Mouse (Mus musculus): ENCODE results near the gene Fgd3.

Gene Fgd3

DNA sequence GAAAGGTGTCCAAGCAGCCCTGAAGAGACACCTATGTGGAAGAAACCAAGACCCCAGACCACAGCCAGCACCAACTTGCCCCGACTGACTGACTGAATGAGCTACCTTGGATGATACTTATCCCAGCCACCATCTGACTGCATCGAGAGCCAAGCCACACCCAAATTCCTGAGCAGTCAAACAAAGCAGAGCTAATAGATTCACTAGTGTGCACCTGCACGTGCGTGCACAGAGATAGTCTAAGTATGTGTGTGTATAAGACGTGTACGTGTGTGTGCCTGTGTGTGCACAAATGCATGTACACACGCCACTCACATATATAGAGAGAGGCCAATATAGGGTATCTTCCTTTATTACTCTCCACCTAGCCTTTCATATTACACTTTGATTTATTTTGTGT lies 8.5 kb downstream of the Fgd3 start:
- in situ Hi-C loops (cut with MboI; ENCODE audit: low pct_unique_long_range_greater_than_20kb in 1 of 2, low sequenced_read_pairs in 2 of 2, unreplicated experiment in 1 of 2) = no loop called here

DNA sequence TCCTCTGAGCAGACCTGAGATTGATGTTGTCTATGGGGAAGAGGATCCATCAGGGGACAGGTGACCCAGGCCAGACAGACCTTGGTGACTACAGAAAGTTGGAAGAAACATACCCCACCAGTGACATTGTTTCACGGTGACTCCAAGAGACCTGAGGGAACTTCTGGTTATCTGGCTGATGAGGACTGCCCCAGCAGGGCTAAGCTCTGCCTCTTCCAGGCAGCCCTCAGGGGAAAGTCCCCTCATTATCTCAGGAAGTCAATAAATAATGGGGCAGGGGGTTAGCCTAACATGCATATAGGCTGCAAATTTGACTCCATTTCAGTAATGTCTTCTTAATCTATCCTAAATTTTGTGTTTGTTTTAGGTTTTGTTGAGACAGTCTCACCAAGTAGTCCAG lies 10.6 kb downstream of the Fgd3 start:
- in situ Hi-C loops (cut with MboI; ENCODE audit: low pct_unique_long_range_greater_than_20kb in 1 of 2, low sequenced_read_pairs in 2 of 2, unreplicated experiment in 1 of 2) = no loop called here

DNA sequence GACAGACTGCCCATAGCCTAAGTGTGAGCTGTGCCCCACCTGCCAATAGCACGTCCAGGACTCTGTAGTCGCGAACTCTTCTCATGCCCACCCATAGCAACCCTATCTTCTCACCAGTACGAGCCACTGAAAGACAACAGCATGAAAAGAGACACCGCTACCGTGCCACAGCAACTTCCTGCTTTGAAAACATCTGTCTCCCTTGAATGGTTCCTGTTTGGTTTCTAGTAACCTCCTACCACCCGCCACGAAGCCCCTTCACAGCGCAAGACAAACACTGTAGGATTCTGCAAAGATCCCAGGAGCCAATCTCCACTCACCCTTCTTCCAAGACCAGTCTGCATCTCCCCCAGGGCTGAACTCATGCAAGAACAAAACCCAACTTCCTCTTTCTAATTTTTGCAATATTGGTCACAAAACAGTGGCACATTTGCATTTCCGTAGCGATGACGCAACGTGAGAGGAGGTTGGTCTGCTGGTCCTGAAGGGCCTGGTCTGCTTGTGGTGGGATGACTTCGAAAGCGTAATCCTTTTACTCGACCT lies 11.2 kb downstream of the Fgd3 start:
- in situ Hi-C loops (cut with MboI; ENCODE audit: low pct_unique_long_range_greater_than_20kb in 1 of 2, low sequenced_read_pairs in 2 of 2, unreplicated experiment in 1 of 2) = no loop called here

DNA sequence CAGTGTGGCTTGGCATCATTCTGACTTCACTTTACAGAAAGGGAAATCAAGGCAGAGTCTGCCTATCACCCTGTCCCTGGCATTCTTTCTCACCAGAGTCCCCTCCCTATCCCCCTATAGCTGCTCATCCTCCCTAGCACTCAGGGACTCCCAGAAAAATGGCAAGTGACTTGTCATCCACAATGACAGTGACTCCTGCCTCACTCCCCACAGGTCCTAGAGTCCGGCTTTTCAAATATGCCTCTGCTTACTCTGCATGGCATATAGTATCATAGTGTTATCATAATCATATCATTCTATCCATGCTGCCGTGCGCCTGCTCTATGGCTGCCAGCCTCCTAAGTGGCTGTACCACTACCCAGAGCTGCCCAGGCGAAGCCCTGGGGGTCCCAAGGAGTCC lies 11.9 kb downstream of the Fgd3 start:
- in situ Hi-C loops (cut with MboI; ENCODE audit: low pct_unique_long_range_greater_than_20kb in 1 of 2, low sequenced_read_pairs in 2 of 2, unreplicated experiment in 1 of 2) = no loop called here

DNA sequence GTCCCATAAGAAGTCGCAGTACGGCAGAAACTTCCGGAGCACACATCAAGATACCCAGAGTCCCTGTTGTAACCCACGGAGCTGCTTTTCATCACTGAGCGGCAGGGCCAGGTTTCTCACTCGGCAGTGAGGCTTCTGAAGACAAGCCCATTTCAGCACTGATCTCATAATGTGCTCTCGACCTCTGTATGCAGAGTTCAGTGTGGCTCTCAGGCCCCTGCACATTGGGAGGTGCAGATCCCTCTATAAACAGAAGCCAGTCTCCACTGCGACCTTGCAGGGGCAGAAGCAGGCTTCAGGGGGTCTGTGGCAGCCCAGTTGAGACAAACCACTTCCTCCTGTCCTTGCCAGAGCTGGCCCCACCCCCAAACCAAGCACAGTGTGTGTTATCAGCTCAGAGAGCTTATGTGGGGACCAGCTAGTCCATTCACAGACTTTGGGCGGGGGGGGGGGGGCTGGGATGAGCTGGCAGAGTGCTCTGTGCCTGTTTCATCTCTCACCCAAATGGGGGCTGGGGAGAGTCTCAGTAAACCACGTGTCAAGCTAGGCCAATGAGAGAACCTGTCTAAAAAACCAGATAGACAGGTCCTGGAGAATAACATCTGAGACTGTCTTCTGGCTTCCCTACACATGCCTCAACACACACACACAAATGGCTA lies 12.7 kb downstream of the Fgd3 start:
- in situ Hi-C loops (cut with MboI; ENCODE audit: low pct_unique_long_range_greater_than_20kb in 1 of 2, low sequenced_read_pairs in 2 of 2, unreplicated experiment in 1 of 2) = no loop called here

DNA sequence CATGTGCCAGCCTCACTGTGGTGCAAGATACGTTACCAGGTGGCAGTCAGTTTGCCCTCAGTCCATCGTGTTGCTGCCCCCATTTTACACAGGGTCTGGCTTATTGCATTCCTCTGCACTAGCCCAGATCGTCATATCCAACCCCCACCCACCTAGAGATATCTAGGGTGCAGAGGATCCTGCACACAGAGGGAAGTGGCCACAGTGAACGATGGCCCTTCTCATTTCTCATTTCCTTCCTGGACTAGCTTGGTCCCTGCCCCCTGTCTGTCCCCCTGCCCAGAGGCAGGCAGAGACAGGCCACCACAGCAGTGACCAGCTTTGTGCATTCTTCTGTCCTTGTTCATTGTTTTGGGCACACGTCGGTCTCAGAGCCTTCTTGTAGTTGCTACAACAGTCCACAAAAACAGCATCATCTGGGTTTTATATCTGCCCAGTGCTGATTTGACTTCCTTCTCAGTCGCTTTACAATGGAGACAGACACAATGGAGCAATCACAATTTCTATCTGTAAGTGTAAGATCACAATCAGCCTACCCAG lies 13.3 kb downstream of the Fgd3 start:
- in situ Hi-C loops (cut with MboI; ENCODE audit: low pct_unique_long_range_greater_than_20kb in 1 of 2, low sequenced_read_pairs in 2 of 2, unreplicated experiment in 1 of 2) = no loop called here

DNA sequence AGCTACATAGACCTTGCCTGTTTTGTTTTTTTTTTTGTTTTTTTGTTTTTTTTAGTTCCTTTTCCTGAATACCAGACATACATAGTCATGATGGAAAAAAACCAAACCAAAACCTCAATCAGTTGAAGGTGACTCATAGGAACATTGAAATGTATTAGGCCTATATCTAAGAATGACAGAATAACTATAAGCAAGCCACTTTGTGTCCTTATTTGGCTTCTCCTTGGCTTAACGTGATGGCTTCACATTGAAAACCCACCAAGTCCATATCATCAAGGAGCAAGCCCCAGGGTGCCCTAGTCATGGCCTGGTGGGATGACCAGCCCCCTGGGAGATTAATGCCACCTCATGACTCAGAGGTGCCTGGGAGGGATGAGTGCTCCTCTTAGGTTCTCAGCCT lies 19.3 kb downstream of the Fgd3 start:
- in situ Hi-C loops (cut with MboI; ENCODE audit: low pct_unique_long_range_greater_than_20kb in 1 of 2, low sequenced_read_pairs in 2 of 2, unreplicated experiment in 1 of 2) = no loop called here

DNA sequence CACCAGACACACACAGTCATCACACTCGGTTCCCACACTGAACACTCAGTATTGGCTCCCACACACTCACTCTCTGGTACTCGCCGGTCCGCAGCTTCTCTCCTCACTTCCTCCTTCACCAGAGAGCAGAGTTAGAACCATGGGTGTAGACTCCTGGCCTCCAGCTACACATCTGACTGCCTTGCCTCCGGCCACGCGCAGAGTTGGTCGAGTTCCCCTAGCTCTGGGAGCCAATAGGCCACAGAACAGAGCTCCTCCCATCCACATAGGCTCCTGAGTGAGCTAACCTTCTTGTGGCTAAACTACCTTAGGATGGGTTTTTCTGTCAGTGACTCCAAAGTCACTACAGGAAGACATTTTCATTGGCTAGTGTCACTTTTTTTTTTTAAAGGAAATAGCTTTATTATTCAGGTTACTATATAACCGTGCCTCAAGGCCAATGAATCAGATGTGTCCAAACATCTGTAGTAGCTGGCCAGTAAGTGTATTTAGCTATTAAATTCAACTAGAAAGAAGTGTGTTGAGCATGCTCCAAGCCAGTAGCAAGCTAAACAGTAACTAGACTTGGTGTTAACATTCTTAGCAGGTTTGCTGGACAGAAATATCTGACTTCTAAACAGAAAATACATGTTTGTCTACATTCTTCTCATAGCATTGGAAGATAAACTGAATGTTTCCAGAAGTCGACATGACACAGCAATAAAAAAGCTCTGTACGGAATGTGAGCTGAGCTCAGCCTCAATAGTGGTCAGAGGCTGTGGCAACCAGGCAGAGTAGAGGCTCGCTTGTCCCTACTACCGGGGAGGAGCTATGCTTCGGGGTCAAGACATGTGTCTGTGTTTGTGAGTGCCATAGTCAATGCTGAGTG lies 21.4 kb downstream of the Fgd3 start:
- in situ Hi-C loops (cut with MboI; ENCODE audit: low pct_unique_long_range_greater_than_20kb in 1 of 2, low sequenced_read_pairs in 2 of 2, unreplicated experiment in 1 of 2) = no loop called here

DNA sequence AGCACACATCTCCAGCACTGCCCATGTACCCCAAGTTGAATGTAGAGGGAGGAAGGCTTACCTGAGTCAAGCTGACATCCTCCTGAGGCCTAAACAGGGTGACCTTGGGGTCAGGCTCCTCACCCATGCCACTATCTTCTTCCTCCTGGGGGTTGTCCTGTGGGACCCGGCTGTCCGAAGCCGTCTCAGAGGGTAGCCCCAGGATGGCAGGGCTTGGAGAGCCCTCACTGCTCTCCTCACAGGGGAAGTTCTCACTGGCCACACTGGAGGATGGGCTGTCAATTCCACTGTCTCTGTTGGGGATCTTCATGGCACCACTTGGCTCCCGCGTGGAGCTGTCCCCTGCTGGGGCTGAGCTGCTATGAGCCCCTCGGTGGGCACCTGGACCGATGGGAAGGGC lies 23.8 kb downstream of the Fgd3 start:
- in situ Hi-C loops (cut with MboI; ENCODE audit: low pct_unique_long_range_greater_than_20kb in 1 of 2, low sequenced_read_pairs in 2 of 2, unreplicated experiment in 1 of 2) = no loop called here

DNA sequence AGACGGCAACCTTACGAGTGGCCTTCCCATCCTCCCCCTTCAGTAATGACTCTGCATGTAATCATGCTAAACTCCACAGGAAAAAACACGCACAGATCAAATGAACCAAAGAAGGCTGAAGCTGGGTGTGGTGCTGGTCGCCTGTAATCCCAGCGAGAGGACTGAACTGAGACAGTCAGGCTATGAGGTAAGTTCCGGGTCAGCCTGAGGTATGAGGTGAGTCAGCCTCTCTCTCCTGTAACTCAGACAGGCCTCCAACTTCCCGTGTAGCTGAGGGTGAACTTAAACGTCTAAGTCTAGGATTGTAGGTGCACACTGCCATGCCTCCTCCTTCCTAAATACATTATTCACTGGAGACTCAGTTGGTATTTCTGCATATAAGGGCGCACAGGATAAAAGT lies 26.0 kb downstream of the Fgd3 start:
- in situ Hi-C loops (cut with MboI; ENCODE audit: low pct_unique_long_range_greater_than_20kb in 1 of 2, low sequenced_read_pairs in 2 of 2, unreplicated experiment in 1 of 2) = no loop called here

DNA sequence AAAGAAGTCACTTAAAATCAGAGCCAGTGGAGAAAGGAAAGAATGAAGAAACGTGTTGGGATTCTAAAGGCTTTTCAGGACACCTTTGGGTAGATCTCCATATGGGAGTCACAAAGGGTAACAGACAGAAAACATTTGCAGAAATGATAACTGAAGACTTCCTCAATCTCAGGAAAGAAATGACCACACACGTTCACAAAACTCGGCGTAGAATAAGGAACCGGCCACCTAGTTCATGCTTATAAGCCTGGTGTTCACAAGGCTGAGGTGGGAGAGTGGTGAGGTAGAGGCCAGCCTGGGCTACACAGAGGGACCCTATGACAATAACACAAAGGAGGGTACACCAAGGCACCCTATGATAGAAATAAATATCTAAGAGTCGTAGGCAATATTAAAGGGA lies 28.2 kb downstream of the Fgd3 start:
- in situ Hi-C loops (cut with MboI; ENCODE audit: low pct_unique_long_range_greater_than_20kb in 1 of 2, low sequenced_read_pairs in 2 of 2, unreplicated experiment in 1 of 2) = no loop called here

DNA sequence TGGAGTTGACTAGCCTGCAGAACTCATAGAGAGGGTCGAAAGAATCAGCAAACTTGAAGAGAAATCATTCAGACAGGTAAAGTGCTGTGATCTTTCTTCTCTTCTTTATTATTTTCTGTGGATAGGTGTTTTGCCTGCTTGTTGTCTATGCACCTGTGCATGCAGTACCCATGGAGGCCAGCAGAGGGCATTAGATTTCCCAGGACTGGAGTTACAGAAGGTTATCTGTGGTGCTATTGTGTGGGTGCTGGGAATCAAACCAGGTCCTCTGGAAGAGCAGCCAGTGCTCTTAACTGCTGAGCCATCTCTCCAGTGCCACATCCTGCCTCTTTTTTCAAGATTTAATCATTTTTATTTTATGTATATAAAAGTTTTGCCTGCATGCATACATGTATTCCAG lies 28.7 kb downstream of the Fgd3 start:
- in situ Hi-C loops (cut with MboI; ENCODE audit: low pct_unique_long_range_greater_than_20kb in 1 of 2, low sequenced_read_pairs in 2 of 2, unreplicated experiment in 1 of 2) = no loop called here

DNA sequence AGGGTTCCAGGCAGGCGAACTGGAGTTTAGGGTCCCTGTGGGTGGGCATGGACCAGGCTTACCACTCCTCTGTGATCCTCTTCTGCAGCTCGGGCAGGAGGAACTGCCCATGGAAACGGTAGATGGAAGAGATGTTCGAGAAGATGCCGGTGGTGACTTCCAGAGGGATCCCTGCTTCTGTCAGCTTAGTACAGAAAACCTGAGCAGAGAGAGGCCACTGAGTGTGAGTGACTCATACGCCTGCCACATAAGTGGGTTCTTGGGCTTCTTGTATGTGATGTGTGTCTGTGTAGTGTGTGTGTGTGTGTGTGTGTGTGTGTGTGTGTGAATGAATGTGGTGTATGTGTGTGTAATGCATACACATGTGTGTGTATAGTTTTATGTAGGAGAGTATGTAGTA lies 32.9 kb downstream of the Fgd3 start:
- in situ Hi-C loops (cut with MboI; ENCODE audit: low pct_unique_long_range_greater_than_20kb in 1 of 2, low sequenced_read_pairs in 2 of 2, unreplicated experiment in 1 of 2) = no loop called here

DNA sequence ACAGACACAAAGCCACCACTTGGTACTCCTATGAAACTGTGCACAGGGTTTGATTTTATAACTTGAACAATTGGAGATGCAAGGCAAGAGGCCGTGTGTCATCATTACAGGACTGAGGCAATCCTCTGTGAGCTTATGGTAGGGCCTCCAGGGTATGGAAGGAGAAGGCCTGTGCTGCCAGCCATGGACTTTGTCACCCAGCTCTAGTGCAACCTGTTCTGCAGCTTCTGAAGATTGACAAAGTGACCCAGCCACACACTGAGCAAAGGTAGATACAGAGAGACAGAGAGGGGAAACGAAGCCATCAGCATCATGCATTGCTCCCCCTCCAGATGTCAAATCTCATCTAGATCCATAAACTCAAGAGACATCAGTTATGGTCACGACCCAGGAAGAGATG lies 33.4 kb downstream of the Fgd3 start:
- in situ Hi-C loops (cut with MboI; ENCODE audit: low pct_unique_long_range_greater_than_20kb in 1 of 2, low sequenced_read_pairs in 2 of 2, unreplicated experiment in 1 of 2) = no loop called here

DNA sequence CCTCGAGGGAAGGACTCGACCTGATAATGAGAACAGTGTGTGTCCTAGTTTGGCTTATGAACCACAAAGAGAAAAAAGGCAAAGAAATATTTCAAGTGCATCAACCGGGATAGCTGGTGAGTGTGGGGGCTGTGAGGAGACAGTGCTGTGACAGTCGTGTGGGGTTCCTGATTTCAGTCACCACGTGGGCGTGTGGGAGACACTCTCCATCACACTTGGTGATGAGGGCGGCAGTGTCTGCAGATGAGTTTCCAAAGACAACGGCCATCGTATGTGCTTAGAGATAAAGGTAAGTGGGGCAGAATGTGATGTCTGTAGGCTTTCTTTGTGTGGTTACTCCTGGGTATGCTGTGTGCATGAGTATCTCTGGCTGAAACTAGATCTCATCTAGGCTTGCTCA lies 36.4 kb downstream of the Fgd3 start:
- in situ Hi-C loops (cut with MboI; ENCODE audit: low pct_unique_long_range_greater_than_20kb in 1 of 2, low sequenced_read_pairs in 2 of 2, unreplicated experiment in 1 of 2) = no loop called here

DNA sequence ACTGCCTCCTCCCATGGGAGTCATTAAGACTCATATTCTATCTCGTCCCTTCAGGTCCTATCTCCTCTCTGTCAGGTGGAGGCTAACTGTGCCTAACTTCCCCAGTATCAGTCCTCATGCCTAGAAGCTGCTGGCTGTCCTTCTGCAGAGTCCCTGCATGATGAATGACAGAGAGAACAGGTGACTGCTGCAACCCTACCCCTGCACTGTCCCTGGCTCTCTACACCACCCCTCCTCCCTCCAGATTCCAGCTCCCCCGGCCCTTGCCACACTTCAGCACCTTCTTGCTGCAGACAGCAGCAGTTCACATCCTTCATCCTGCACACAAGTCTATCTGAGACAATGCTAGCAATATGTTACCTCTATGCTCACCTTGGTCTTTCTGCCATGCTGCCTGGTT lies 37.9 kb downstream of the Fgd3 start:
- in situ Hi-C loops (cut with MboI; ENCODE audit: low pct_unique_long_range_greater_than_20kb in 1 of 2, low sequenced_read_pairs in 2 of 2, unreplicated experiment in 1 of 2) = no loop called here

DNA sequence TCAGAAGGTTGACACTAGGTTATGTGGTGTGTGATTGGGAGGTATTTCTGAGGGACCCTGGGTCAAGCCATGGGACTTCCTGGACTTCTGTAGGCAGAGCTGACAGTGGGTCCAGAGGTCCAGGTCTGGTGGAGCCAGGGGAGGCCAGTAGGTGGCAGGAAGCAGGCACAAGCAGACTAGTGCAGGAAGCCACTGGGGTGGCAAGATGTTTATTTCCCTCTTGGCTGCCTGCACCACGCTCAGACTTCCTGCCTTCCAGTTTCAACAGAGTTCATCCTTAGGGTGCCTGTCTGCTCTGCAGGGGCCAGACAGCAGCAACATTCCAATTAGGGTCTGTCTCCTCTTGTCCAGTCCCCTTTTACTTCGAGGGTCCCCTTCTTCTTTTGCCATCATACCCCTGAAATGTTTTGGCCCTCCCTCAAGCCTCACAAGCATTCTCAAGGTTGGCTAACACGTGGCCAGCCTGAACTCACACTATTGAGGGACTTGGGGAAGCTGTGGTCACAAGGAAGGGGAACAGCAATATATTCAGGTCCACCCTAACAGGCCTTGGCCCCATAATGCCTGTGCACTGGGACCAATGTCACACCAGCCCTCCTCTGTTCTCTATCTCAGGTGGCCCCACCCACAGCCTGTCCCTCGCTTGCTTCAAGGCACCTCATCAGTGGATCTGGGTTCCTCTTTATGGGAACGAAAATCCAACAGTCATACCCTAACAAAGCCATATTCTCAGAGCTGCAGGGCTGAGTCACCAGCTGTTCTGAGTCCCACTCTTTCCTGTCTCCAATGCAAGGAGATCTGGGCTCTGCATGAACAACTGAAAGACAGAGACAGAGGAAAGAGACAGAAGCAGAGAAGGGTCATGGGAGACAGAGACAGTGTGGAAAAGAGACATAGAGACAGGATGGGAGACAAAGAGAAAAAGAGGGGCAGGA lies 48.0 kb downstream of the Fgd3 start:
- in situ Hi-C loops (cut with MboI; ENCODE audit: low pct_unique_long_range_greater_than_20kb in 1 of 2, low sequenced_read_pairs in 2 of 2, unreplicated experiment in 1 of 2) = no loop called here

DNA sequence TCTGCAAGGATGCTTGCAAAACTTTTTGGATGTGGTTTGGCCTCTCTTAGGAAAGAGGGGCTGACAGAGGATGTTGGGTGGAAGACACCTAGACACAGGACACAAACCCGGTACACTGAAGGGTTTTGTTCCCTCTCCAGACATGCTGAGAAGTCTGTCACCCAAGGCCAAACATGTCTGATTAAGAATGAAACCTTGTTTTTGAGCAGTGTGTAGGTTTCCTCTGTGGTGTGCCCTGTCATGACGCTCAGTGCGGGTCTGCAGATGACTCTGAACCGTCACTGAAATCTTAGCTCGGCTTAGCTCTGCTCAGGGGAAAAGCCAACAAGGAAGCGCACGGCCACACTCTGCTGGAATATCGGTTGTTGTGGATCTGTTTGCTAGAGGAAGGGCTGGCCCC lies 49.6 kb downstream of the Fgd3 start:
- in situ Hi-C loops (cut with MboI; ENCODE audit: low pct_unique_long_range_greater_than_20kb in 1 of 2, low sequenced_read_pairs in 2 of 2, unreplicated experiment in 1 of 2) = no loop called here

DNA sequence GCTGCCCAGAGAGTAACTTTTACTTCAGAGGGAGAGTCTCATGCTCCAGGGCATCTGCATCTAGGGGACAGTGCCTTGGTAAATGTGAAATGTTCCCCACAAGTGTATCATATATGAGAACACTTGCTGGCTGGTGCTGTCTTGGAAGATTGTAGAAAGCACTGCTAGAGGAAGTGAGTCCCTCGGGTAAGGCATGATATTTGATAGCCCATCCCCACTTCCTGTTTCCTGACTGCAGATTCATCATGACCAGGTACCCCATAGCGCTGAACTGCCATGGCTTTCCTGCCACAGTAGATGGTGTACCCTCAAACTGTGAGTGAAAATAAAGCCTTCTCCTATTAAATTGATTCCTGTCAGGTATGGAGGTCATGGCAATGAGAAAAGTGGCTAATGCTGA lies 52.5 kb downstream of the Fgd3 start:
- in situ Hi-C loops (cut with MboI; ENCODE audit: low pct_unique_long_range_greater_than_20kb in 1 of 2, low sequenced_read_pairs in 2 of 2, unreplicated experiment in 1 of 2) = no loop called here

Measured in mouse embryonic stem cell (cell line).